Mouse (Mus musculus) layer of hippocampus, adult 8-10 months (tissue): ENCODE results near the gene Lrig3. TPM values are rescaled to one million over a fixed set of nuclear protein-coding genes. Genes with fewer than 3 reads are reported as not detected.

Experiments
- DNase-seq, 2 experiments: peaks; one replicate each; pipeline ENCODE4 v3.0.0; 2022; ENCODE audit warnings: low spot score in 2 of 2
- microRNA-seq, 2 experiments: library from miRNA; unstranded; fragments of <30 nt; microRNA quantifications; one replicate each; pipeline ENCODE4 v1.2.0; 2022
- total RNA-seq, 4 experiments: library from RNA; stranded (reverse); gene quantifications; 2 replicates each; pipeline ENCODE4 v1.2.4; 2022

Lrig3 gene
- total RNA-seq, 4 experiments from 2014 or later: 4.3 to 5.0 (median 4.4) TPM

GRCm38 (mm10) chr10:125999561-125999960 is 33.6 kb downstream of the Lrig3 start:
- DNase-seq: no peak

- DNase-seq: no peak
Measured at GRCm38 (mm10) chr10:126000861-126001390, 35.0 kb downstream of the Lrig3 start.

GRCm38 (mm10) chr10:126002081-126002755 is 36.2 kb downstream of the Lrig3 start:
- DNase-seq: no peak

GRCm38 (mm10) chr10:126002818-126003506 is 37.0 kb downstream of the Lrig3 start:
- no peak for DNase-seq

- DNase-seq: no peak
Measured at GRCm38 (mm10) chr10:126003857-126004256, 37.9 kb downstream of the Lrig3 start.

- no peak for DNase-seq
Measured at GRCm38 (mm10) chr10:126013667-126014066, 47.7 kb downstream of the Lrig3 start.

GRCm38 (mm10) chr10:126014673-126015072 is 48.7 kb downstream of the Lrig3 start:
- DNase-seq: no peak

GRCm38 (mm10) chr10:126015644-126016043 is 49.7 kb downstream of the Lrig3 start:
- DNase-seq: no peak

GRCm38 (mm10) chr10:126019350-126019991 is 53.5 kb downstream of the Lrig3 start:
- DNase-seq: no peak

- DNase-seq: no peak
Measured at GRCm38 (mm10) chr10:126028574-126029440, 62.8 kb downstream of the Lrig3 start.

GRCm38 (mm10) chr10:126029441-126030114 is 63.6 kb downstream of the Lrig3 start:
- DNase-seq: no peak

GRCm38 (mm10) chr10:126056881-126057280 is 90.9 kb downstream of the Lrig3 start:
- no peak for DNase-seq

- DNase-seq: no peak
Measured at GRCm38 (mm10) chr10:126062812-126063211, 96.8 kb downstream of the Lrig3 start.

Small RNA genes within 50 kb of the gene (microRNA-seq; reads per million reads assigned to microRNA genes)
- gene Gm22183: 0 reads per million in 2 experiments
